Mouse (Mus musculus): ENCODE results near the gene Zfp3. TPM values are rescaled to one million over a fixed set of nuclear protein-coding genes. Genes with fewer than 3 reads are reported as not detected.

The Zfp3 gene
- total RNA-seq (2023): 2.3 TPM

DNA sequence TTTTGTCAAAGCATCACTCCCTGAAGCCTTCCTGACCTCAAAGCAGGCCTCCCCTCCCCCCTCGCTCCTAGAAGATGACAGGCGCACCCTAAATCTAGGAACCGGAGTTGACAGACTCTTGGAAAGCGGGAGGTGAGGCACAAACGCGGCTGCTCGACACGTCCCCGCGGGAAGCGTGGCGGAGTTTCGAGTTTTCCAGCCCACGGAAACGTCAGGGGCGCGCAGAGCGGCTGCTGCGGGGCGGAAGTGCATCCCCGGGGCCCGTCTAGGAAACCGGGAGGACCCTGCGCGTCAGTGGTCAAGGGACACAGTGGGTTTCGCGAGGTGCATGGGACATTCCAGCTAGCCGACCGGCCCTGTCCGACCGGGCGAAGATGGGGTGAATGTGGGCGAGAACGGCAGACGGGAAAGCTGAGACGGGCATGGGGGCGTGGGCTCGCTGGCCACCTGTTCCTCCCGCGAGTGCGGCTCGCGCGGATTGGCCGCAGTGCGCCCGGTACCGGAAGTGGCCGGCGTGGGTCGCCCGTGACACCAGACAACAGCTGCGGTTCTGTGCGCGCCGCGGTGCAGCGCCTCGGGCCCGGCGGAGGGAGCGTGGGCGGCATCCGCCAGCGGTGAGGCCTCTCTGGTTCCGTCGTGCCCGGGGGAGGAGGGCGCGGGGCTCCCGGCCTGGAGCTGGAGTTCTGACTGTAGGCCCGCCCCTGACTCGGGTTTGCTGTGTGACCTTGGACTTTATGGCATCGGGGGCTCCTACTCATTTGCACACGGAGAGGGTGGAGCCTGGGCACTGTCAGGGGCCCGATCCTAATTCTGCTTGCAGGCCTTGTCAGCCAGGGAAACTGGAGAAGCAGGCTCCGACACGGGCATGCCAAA, at the start of gene Zfp3:
Gene Zfp3, plus strand, starts transcription at position 274 of the 873 bp plus-strand sequence.

DNA sequence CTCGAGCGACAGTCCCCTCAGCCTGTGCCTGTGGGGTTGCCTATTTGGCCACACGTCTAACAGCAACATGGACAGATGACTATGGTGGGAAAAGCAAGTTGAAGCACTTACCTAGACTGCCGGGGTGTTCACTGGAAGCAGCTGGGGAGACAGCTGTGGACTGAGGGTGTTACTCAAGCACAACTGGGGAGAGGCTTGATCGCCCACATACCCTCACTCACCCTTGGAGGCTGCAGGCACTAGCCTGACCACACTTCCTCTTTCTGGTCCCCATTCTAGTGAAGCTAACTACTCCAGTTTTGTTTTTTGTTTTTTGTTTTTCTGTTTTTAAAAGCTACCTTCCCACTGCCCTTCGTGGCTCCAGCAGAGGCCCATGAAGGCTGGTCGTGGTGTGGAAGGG, 48.4 kb downstream of the Zfp3 start, which contains the start of gene Scimp:
Gene Scimp, minus strand, starts transcription at position 222 of the 400 bp plus-strand sequence.

Other genes starting within 250 kb of the Zfp3 start
- not detected for gene Vmo1, start 249.6 kb upstream of the Zfp3 start, total RNA-seq (2023)
- not detected for gene Gltpd2, start 245.0 kb upstream of the Zfp3 start, total RNA-seq (2023)
- 142 TPM for gene Psmb6, start 238.8 kb upstream of the Zfp3 start, total RNA-seq (2023)
- gene Gm40193, start 231.3 kb upstream of the Zfp3 start, total RNA-seq (2023): not detected
- 2.4 TPM for gene Pld2, start 224.1 kb upstream of the Zfp3 start, total RNA-seq (2023)
- 149 TPM for gene Mink1, start 201.3 kb upstream of the Zfp3 start, total RNA-seq (2023)
- 1.00 TPM for gene 4930544D05Rik, start 148.4 kb upstream of the Zfp3 start, total RNA-seq (2023)
- gene Chrne, start 145.0 kb upstream of the Zfp3 start, total RNA-seq (2023): 4.7 TPM
- gene Gp1ba, start 125.1 kb upstream of the Zfp3 start, total RNA-seq (2023): not detected
- gene Rnf167, start 117.0 kb upstream of the Zfp3 start, total RNA-seq (2023): 215 TPM
- 40.7 TPM for gene Slc25a11, start 116.7 kb upstream of the Zfp3 start, total RNA-seq (2023)
- 1,339 TPM for gene Pfn1, start 109.6 kb upstream of the Zfp3 start, total RNA-seq (2023)
- 25.0 TPM for gene Eno3, start 107.0 kb upstream of the Zfp3 start, total RNA-seq (2023)
- gene Spag7, start 94.8 kb upstream of the Zfp3 start, total RNA-seq (2023): 26.1 TPM
- gene Camta2, start 76.1 kb upstream of the Zfp3 start, total RNA-seq (2023): 45.0 TPM
- gene Inca1, start 64.1 kb upstream of the Zfp3 start, total RNA-seq (2023): 0.97 TPM
- gene Kif1c, start 63.7 kb upstream of the Zfp3 start, total RNA-seq (2023): 22.1 TPM
- gene Scimp, start 48.4 kb downstream of the Zfp3 start, total RNA-seq (2023): 1.6 TPM
- gene Rabep1, start 80.6 kb downstream of the Zfp3 start, total RNA-seq (2023): 38.6 TPM
- 101 TPM for gene Nup88, start 205.8 kb downstream of the Zfp3 start, total RNA-seq (2023)
- gene Rpain, start 206.0 kb downstream of the Zfp3 start, total RNA-seq (2023): 33.8 TPM
- 71.9 TPM for gene C1qbp, start 218.8 kb downstream of the Zfp3 start, total RNA-seq (2023)
- gene Dhx33, start 240.2 kb downstream of the Zfp3 start, total RNA-seq (2023): 23.2 TPM